Mouse (Mus musculus): ENCODE data around the gene Rabif. TPM values are rescaled to one million over a fixed set of nuclear protein-coding genes. Genes with fewer than 3 reads are reported as not detected.

Gene Rabif
- polyA plus RNA-seq (2017; shearing (Covaris generic)), result 50.4 TPM

DNA sequence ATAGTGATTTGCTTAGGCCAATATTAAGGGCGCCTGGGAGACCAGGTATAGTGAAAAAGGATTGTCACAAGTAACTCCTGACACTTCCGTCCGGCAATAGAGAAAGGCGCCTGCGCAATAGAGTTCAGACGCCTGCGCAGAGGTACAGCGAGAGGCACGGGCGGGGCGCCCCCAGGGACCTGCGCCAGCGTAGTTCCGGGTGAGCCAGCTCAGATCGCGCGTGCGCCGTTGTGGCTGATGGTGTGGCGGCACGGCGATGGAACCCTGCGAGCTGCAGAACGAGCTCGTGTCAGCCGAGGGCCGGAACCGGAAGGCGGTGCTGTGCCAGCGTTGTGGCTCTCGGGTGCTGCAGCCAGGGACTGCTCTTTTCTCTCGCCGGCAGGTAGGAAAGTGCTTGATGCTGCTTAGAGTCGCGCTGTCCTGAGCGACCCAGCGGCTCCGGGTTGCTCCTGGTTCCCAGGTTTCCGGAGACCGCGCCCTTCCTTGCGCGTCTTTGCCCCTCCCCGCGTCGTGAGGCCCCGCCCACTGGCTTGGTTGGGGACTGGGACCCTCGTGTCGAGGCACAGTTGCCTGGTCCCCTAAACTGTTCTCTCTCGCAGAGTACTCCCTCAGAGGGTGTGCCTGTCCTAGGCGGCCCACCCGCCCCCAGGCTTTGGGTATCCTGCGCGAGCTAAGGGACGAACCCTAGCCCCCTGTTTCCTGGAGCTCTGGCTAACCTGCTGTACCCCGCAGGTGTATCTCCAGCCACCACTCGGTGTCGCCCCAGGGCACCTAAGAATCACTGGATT is at the start of gene Rabif:
TSS of gene Rabif (plus strand) at position 221 of the 788 bp plus-strand sequence.

DNA sequence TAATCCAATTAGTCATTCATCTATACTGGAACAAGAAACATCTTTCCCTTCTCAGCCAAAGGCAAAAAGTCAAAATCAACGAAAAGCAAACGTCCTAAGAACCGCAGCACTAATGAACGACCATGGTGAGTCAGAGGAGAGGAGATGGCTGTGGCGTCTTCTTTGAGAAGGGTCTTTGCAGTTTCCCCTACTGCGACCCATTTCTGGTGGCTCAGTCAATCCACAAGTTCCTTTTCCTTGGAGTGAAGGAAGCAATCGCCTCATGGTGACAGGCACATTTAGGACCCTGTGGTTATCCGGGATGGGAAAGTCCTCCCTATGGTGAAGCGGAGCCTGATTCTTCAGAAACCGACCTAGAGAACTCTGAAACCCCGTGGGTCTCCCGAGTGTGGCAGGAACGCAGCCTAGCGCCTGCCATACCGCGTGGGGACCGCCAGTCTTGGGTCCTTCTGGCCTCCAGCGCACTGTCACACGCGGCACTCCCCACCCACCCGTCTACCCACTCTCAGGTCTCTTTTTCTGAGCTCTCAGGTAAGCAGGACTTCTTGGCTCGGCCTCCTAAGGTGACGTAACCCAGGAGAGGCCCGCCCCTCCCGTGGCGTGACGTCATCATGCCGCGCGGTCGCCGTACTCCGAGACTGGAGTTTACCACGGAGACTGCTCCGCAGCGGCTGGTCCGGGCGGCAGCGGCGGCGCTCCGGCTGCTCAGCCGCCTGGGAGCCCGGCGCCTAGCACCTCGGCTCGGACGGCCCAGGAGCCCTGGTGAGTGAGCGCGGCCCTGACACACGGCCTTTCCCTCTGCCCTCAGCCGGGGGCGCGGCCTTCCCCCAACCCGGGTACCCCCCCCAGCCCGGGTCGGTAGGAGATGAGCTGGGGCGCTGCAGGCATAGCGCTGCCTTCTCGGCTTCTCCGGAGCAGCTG is 39.3 kb upstream of the Rabif start, which contains the start of gene Klhl12:
TSS of gene Klhl12 (plus strand) at position 628 of the 921 bp plus-strand sequence.

DNA sequence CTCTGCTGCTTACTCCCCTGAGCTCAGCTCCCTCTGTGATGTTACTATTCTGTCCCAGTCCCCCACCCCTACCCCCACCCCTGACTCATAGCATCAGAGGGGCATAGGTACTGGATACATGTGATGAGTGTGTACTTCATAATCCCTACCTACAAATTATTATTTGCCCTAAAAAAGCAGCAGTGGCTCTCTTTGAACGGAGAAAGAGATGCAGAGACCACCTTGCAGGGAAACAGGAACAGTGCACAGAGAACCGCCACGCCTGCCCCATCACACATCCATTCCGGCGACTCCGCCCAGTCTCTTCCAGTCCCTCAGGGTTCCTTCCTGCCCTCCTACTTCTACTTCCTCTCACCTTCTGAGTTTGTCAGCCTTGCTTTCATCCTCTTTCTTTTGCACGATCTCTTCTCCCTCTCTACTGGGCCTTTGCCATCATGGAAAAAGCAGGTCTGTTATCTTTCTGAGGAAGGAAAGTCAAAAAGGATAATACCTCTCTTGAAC is 55.2 kb downstream of the Rabif start, which contains the start of gene Mgat4e:
TSS of gene Mgat4e (minus strand) at position 51 of the 501 bp plus-strand sequence.

Other genes starting within 250 kb of the Rabif start
- gene Myog, start 204.7 kb upstream of the Rabif start, polyA plus RNA-seq (2017; shearing (Covaris generic)), result not detected
- 0.35 TPM for gene Ppfia4, start 161.7 kb upstream of the Rabif start, polyA plus RNA-seq (2017; shearing (Covaris generic))
- gene Tmem183a, start 132.7 kb upstream of the Rabif start, polyA plus RNA-seq (2017; shearing (Covaris generic)), result 71.3 TPM
- gene 4933406M09Rik, start 108.7 kb upstream of the Rabif start, polyA plus RNA-seq (2017; shearing (Covaris generic)), result not detected
- gene Cyb5r1, start 89.1 kb upstream of the Rabif start, polyA plus RNA-seq (2017; shearing (Covaris generic)), result 32.5 TPM
- gene Adipor1, start 79.3 kb upstream of the Rabif start, polyA plus RNA-seq (2017; shearing (Covaris generic)), result 44.8 TPM
- 23.8 TPM for gene Klhl12, start 39.1 kb upstream of the Rabif start, polyA plus RNA-seq (2017; shearing (Covaris generic))
- gene Mgat4e, start 55.0 kb downstream of the Rabif start, polyA plus RNA-seq (2017; shearing (Covaris generic)), result not detected
- 25.2 TPM for gene Kdm5b, start 65.5 kb downstream of the Rabif start, polyA plus RNA-seq (2017; shearing (Covaris generic))
- gene Syt2, start 152.0 kb downstream of the Rabif start, polyA plus RNA-seq (2017; shearing (Covaris generic)), result not detected